Mouse (Mus musculus): Measurements from ENCODE around the gene Slc16a8.

The Slc16a8 gene

GRCm38 (mm10) chr15:79254661-79255060 is at the start of gene Slc16a8:
TSS of gene Slc16a8 (minus strand) at chr15:79254761.
- no peak for DNase-seq

GRCm38 (mm10) chr15:79303725-79304124 is 49.2 kb upstream of the Slc16a8 start:
- DNase-seq: peak in 1 of 2 experiments; percentile 27

- no peak for DNase-seq
These were observed 45.1 kb upstream of the Slc16a8 start for GRCm38 (mm10) chr15:79299563-79300155.

DNA sequence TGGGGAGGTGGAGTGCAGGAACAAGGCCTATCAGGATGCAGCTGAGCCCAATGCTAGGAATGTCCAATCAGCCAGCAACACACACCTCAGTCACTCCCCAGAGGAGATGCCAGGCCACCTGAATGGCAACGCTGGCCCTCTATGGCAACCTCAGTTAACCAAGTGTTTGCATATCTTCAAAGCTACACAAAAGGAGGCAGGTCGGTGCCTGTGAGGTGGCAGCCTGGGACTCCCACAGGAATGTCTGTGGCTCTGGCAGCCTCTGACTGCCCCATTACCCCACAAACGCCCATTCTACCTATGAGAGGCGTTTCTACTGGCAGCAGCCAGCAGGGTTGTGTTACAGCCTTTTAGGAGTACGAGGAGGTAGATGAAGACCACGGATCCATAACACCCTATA is 44.0 kb upstream of the Slc16a8 start:
- DNase-seq: no peak

DNA sequence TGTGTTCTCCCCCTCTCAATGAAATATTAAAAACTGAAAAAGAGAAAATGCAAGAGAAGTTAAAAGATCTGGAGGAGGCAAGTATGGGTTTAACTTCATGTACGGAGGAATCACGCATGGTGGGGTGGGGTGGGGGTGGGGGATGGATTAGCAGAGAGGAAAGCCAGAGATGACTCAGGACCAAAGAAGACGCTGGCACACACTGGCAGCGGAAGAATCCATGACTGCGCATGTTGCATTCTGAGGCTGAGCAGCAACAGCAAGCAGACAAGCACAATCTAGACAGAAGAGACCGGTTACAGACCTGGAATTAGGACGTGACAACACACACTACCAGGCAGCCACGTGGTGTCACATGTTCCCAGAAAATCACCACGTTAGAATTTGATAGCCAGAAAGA is 38.2 kb upstream of the Slc16a8 start:
- no peak for DNase-seq

- no peak for DNase-seq
These were observed 35.8 kb upstream of the Slc16a8 start for GRCm38 (mm10) chr15:79290340-79290739.

GRCm38 (mm10) chr15:79289441-79289840 is 34.9 kb upstream of the Slc16a8 start:
- no peak for DNase-seq

DNA sequence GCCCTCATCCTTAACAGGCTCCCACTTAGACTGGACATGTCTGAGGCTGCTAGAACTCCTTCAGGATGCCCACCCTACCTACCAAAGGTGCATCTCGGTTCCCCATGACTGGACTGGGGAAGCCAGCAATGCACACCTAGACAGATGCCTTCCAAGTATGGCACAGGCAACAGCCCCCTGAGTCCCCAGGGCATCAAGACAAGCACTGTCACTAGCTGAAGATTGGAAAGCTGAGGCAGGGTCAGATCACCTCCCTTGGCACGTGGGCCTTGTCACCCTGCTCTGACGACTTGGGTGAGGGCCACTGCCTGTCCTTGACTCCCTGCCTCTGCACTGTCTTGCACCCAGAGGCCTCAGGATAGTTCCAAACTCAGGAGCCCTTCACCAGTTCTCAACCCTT is 33.8 kb upstream of the Slc16a8 start:
- DNase-seq: no peak

GRCm38 (mm10) chr15:79287091-79287490 is 32.5 kb upstream of the Slc16a8 start:
- peak; percentile 31 to 82 for DNase-seq

DNA sequence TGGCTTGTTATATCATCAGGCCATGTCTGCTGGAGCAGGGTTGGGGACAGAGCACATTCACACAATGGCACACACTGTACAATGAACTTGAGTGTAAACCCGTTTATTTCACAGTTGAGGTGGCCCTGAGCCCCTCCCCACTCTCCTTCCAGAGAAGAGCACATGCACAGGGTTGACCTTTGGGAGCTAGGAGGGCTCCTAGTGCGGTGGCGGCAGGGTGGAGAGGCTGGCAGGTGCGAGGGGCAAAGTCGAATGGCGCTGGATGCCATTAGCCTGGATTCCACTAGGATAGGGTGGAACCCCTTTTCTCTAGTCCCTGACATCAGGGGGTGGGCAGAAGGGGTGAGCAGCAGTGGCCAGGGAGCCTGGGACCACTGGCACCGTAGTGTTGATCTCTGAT is 31.6 kb upstream of the Slc16a8 start:
- peak; percentile 69 to 88 for DNase-seq

GRCm38 (mm10) chr15:79285399-79285798 is 30.8 kb upstream of the Slc16a8 start, which contains the start of gene Baiap2l2:
TSS of gene Baiap2l2 (minus strand) at chr15:79285537.
- DNase-seq: peak; percentile 87 to 94

DNA sequence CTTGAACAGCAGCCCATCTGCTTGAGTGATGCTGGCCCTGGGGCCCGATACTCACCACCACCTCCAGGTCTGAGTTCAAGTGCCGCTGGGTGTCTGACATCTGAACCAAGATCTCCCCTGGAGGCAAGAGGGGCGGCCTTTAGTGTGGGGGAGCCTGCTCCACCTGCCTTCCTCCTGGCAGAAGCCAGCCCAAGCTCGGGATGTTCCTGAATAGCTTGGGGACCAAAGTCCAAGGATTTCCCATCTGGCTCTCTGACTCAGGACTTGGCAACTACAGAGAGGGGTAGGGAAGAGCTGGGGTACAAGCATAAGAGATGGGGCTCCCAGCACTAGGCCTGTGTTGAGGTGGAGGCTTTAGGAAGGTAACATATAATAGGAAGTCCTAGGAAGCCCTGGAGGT is 28.8 kb upstream of the Slc16a8 start:
- peak; percentile 54 to 85 for DNase-seq

DNA sequence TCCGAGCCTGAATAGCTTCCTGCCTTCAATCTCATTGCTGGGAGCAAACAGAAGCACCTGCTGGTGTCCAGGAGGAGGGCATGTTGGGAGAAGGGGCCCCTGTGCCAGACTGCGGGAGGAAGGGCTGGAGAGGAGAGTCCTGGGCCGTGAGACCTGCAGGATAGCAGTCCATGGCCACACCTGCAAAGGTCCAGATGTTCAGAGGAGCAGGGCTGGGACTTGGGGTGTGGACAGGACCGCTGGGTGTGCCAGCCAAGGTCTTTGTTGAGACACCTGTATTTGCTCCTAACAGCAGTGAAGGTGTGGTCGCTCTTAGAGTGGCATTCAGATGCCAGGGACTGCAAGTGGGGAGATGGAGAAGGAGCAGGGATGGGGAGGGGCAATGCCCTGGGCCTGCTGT is 27.9 kb upstream of the Slc16a8 start:
- DNase-seq: no peak

- DNase-seq: no peak
These were observed 26.8 kb upstream of the Slc16a8 start for GRCm38 (mm10) chr15:79281389-79281788.

- no peak for DNase-seq
These were observed 26.3 kb upstream of the Slc16a8 start for GRCm38 (mm10) chr15:79280850-79281249.

DNA sequence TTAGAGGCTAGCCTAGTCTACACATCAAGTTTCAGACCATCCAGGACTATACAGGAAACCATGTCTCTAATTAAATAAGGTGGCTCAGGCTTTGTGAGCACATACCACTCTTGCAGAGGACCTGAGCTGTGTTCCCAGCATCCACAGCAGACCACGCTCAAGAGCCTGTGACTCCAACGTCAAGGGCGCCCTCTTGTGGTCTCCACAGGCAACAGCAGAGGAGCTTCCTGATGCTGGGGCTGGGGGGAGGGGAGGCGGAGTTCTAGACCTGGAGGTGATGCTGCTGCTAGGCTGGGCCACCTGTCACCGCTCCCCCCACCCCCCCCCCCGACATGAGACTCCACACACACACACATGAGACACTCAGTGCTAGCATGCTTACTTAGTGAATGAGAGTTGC is 25.6 kb upstream of the Slc16a8 start:
- peak in 1 of 2 experiments; percentile 53 for DNase-seq

- DNase-seq: no peak
These were observed 23.2 kb upstream of the Slc16a8 start for GRCm38 (mm10) chr15:79277728-79278127.

GRCm38 (mm10) chr15:79273020-79273419 is 18.5 kb upstream of the Slc16a8 start:
- no peak for DNase-seq

GRCm38 (mm10) chr15:79271124-79271746 is 16.7 kb upstream of the Slc16a8 start:
- DNase-seq: no peak

GRCm38 (mm10) chr15:79270317-79271123 is 16.0 kb upstream of the Slc16a8 start:
- peak; percentile 62 to 76 for DNase-seq

DNA sequence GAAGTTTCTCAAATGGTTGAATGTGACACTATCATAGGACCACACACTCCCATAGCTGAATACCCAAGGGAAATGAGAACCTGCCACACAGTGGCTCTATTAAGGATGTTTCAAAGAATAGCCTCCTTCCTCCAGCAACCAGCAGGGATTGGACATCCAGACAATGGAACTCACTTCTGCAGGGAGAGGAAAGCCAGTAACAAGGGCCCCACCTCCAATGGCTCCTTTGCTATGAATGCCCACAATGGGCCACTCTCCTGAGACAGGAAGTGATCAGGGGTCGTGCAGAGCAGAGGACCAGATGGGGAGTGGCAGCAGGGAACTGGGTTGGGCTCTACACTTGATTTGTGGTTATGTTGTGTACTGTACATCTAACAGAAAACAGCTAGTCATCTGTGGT is 14.0 kb upstream of the Slc16a8 start:
- no peak for DNase-seq

DNA sequence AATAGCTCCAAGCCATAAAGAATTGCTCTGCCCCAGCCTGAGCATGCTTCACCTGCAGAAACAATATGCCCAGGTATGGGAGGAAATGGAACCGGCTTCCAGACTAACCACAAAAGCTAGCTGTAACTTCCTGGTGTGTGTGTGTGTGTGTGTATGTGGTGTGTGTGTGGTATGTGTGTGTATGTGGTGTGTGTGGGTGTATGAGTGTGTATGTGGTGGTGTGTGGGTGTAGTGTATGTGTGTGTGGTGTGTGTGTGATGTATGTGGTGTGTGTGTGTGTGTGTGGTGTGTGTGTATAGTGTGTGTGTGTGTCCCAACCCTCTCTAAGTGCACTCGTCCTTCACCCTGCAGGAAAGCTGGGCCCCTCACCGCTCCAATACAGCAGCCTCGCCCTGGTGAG is 10.8 kb upstream of the Slc16a8 start:
- no peak for DNase-seq

DNA sequence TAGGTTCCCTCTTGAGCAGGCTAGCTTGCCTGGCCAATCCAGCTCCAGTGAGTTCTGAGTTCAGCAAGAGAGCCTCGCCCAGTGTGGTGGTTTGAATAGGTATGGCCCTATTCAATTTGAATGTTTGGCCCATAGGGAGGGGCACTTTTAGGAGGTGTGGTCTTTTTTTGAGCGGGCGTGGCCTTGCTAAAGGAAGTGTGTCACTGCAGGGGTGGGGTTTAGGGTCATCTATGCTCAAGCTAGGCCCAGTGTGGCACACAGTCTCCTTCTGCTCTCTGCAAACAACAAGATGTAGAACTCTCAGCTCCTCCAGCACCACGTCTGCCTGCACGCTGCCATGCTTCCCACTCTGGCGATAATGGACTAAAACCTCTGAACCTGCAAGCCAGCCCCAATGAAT is 9.2 kb upstream of the Slc16a8 start:
- no peak for DNase-seq

DNA sequence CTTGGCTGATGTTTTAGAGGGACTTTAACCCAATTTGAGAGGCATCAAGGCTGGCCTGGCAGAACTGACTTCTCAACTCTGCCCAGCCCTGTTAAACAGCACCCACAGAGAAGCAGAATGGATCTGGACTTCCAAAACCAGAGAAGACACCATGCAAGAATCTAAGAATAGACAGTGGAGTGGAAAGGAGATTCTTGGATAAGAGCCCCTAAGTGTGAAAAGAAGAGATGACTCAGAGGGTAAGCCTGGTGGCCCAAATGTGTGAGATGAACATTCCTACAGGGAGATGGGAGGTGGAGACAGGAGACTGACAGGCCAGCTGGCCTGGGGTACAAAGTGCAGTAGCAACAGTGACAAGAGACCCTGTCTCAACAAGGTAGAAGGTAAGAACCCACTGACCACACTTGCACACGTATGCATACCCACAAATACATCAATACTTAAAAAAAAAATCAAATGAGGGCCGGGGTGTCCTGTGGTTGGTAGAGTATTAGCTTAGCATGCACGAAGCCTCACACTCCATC is 8.3 kb upstream of the Slc16a8 start:
- DNase-seq: no peak

All from kidney, postnatal 25 days (tissue).